Mouse (Mus musculus): ENCODE results near the gene Clybl. TPM values are rescaled to one million over a fixed set of nuclear protein-coding genes. Genes with fewer than 3 reads are reported as not detected.

The Clybl gene
- polyA plus RNA-seq, 1 experiment from 2014 or later: 21.6 TPM

DNA sequence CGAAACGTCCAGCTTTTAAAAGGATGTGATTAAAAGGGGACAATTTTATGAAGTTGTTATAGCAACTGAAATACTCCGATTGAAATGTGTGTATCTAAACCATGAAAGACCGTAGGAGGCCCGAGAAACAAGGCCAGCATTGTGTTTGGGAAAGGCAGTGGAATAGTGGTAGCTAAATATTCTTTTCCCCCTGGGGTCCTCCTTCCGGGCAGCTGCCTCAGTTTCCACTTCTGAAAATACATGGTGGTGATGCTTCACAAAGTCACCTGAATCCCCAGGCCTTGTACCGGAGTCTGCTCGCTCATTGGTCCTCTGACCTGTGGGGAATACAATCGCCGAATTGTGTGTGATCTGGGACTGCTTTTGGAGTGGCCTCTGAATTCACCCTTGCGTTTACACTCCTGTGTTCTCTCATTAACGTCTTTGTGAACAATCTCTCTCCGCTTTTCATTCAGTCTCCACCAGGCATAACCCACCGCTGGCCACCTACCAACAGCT is 46.0 kb downstream of the Clybl start:
- Histone ChIP-seq H3K4me3 (ENCODE audit: low read length) (no peak overlapping the region), H3K27me3 (replicated peaks; ENCODE audit: control insufficient read depth, insufficient read depth, low read length) (peaks cover 31% of the 10 kb centered on the region), H3K9ac (ENCODE audit: low read depth, low read length) (no peak overlapping the region), H3K4me2 (ENCODE audit: low read length) (peak overlapping the region; percentile 29), H3K9me3 (ENCODE audit: control insufficient read depth, low read length) (no peaks in the 10 kb centered on the region), H3K27ac (ENCODE audit: low read depth, low read length) (peak overlapping the region; percentile 59), H3K36me3 (ENCODE audit: control insufficient read depth, insufficient read depth, low read length) (no peaks in the 10 kb centered on the region), H3K4me1 (ENCODE audit: control insufficient read depth, insufficient read depth, low read depth, low read length) (peaks cover 2% of the 10 kb centered on the region; the same call in 1 of the 2 replicates)
- no peak for ATAC-seq
- WGBS: 16% methylated on average over 14 of the region's 14 CpGs

DNA sequence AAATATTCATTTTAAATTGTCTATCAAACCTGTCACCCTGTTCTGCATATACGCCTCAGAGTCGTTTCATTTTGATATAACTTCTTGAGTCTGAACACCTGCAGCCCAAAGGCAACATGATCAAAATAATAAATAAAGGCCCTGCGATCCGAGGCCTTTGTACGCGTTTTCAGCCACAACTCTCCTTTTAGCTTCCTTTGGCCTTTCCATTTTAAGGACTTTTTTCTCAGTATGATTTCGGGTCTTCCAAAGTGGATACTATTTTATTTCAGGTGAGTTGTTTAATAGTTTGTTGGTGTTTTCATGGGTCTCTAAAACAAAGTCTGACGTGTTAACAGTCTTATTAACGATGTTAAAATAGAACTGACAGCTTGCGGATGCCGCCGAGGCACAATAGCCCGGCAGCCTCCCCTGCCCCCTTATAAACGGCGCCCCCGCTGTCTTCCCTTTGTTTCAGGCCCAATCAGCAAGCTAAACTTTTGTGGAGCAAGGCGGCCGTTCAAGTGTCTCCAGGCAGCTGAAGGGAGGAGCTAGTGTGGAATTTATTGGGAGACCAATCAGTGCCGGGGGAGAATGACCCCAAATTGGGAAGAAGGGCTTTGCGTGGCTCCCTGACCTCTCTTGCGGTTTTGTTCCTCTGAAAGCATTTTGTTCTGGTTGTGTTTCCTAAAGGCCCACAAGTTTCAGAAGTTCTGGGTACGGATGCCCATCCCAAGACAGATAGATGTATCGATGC is 47.5 kb downstream of the Clybl start:
- peak; percentile 35; the same call in 1 of the 2 replicates for ATAC-seq
- no peak overlapping the region for H3K9ac ChIP-seq (ENCODE audit: low read depth, low read length)
- H3K4me1 ChIP-seq (ENCODE audit: control insufficient read depth, insufficient read depth, low read depth, low read length): peaks cover under 1% of the 10 kb centered on the region; the same call in 1 of the 2 replicates
- peak overlapping the region; percentile 22 for H3K4me2 ChIP-seq (ENCODE audit: low read length)
- 17% methylated on average over 23 of the region's 23 CpGs for WGBS
- no peak overlapping the region for H3K4me3 ChIP-seq (ENCODE audit: low read length)
- H3K27ac ChIP-seq (ENCODE audit: low read depth, low read length): peak overlapping the region; percentile 25
- H3K27me3 ChIP-seq (replicated peaks; ENCODE audit: control insufficient read depth, insufficient read depth, low read length): peaks cover 31% of the 10 kb centered on the region
- H3K9me3 ChIP-seq (ENCODE audit: control insufficient read depth, low read length): no peaks in the 10 kb centered on the region
- H3K36me3 ChIP-seq (ENCODE audit: control insufficient read depth, insufficient read depth, low read length): no peaks in the 10 kb centered on the region

DNA sequence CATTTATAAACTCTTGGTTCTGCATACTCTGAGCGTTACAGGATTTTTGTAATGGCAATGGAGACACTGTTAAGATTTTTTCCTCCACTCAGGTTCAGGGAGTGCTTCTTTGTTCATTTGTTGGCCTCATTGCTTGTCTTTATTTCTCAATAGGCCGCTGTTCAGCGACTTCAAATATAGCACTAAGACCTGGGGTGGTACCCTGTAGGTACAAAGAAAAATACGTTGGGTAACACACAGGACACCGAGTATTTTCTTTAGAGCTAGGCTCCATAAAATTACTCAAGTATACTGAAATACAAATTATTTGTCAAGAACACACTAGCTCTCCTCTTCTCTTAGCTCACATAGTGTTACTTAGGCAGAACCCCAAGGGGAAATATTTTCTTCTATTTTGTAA is 48.5 kb downstream of the Clybl start:
- ATAC-seq: no peak
- Histone ChIP-seq H3K36me3 (ENCODE audit: control insufficient read depth, insufficient read depth, low read length) (no peaks in the 10 kb centered on the region), H3K4me1 (ENCODE audit: control insufficient read depth, insufficient read depth, low read depth, low read length) (no peaks in the 10 kb centered on the region), H3K4me2 (ENCODE audit: low read length) (no peak overlapping the region; the same call in 1 of the 2 replicates), H3K27me3 (replicated peaks; ENCODE audit: control insufficient read depth, insufficient read depth, low read length) (peaks cover 26% of the 10 kb centered on the region), H3K4me3 (ENCODE audit: low read length) (no peak overlapping the region), H3K27ac (ENCODE audit: low read depth, low read length) (peak overlapping the region; percentile 66), H3K9me3 (ENCODE audit: control insufficient read depth, low read length) (no peaks in the 10 kb centered on the region), H3K9ac (ENCODE audit: low read depth, low read length) (no peak overlapping the region)
- WGBS: 59% methylated on average over 5 of the region's 5 CpGs

DNA sequence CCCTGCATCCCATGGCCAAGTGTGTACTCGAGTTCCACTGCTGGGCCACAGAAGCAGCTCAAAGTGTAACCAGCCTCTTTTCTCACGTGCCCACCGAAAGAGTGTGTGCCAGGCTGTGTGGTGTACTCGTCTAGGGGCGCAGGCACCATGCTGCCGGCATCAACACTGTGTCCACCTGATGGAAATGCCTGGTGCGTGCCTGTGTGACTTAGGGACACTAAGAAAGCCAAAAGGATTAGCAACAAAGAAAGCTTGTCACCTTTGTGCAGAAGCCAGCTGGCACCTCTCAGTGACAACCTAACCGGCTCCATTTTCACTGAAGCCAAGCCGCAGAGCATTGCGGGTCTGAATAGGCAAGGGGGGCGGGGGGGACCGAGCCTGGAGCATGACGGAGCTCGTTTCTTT is 49.1 kb downstream of the Clybl start:
- Histone ChIP-seq H3K27me3 (replicated peaks; ENCODE audit: control insufficient read depth, insufficient read depth, low read length) (peaks cover 21% of the 10 kb centered on the region), H3K9ac (ENCODE audit: low read depth, low read length) (no peak overlapping the region), H3K27ac (ENCODE audit: low read depth, low read length) (peak overlapping the region; percentile 66), H3K36me3 (ENCODE audit: control insufficient read depth, insufficient read depth, low read length) (no peaks in the 10 kb centered on the region), H3K4me1 (ENCODE audit: control insufficient read depth, insufficient read depth, low read depth, low read length) (no peaks in the 10 kb centered on the region), H3K9me3 (ENCODE audit: control insufficient read depth, low read length) (no peaks in the 10 kb centered on the region), H3K4me3 (ENCODE audit: low read length) (no peak overlapping the region), H3K4me2 (ENCODE audit: low read length) (peak overlapping the region; percentile 41)
- ATAC-seq: peak; percentile 87
- WGBS: 21% methylated on average over 14 of the region's 14 CpGs

DNA sequence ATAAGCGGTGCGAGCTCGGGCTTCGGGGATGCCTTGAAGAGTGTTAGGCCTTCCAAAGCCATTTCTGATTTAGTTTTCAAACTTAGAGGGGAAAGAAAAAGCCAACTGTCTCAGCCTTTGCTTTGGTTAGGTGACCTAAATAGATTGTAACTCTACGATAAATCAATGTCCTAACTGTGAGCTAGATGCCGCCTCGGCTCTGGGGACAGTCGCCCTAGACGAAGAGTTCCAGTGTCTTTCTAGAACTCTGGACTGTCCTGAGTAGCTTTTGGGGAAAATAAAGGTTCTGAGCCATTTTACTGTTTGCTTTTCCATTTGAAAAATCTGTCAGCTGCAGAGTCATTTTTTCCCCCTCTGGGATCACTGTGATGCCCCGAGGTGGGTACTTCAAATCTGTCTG is 49.6 kb downstream of the Clybl start:
- H3K9ac ChIP-seq (ENCODE audit: low read depth, low read length): no peak overlapping the region
- ATAC-seq: no peak
- no peak overlapping the region for H3K4me3 ChIP-seq (ENCODE audit: low read length)
- peak overlapping the region; percentile 18; the same call in 1 of the 2 replicates for H3K27ac ChIP-seq (ENCODE audit: low read depth, low read length)
- peak overlapping the region; percentile 41 for H3K4me2 ChIP-seq (ENCODE audit: low read length)
- no peaks in the 10 kb centered on the region for H3K4me1 ChIP-seq (ENCODE audit: control insufficient read depth, insufficient read depth, low read depth, low read length)
- 32% methylated on average over 10 of the region's 10 CpGs for WGBS
- no peaks in the 10 kb centered on the region for H3K36me3 ChIP-seq (ENCODE audit: control insufficient read depth, insufficient read depth, low read length)
- no peaks in the 10 kb centered on the region for H3K9me3 ChIP-seq (ENCODE audit: control insufficient read depth, low read length)
- peaks cover 19% of the 10 kb centered on the region for H3K27me3 ChIP-seq (replicated peaks; ENCODE audit: control insufficient read depth, insufficient read depth, low read length)

DNA sequence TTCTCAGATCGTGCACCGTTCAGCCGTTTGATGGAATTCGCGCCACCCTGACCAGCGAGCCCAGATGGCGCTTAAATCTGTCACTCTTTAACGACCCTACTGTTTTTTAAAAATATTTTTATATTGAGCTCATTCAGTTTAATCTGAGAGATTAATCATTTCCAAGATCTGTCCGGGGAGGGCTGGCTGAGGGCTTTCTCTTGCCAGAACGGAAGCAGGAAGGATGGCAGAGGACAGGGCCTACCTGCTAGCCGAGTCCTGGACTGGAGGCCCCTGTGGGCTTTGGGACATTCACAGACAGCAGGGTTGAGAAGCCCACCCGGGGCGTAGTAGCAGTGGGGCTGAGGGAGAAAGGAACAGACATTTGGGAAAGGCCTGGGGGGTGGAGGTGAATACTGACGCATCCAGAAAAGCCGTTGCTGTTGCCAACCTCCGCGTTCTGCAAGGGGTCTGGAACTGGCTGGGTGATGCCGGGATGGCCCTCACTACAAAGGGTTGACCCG is 51.8 kb downstream of the Clybl start:
- H3K4me1 ChIP-seq (ENCODE audit: control insufficient read depth, insufficient read depth, low read depth, low read length): no peaks in the 10 kb centered on the region
- no peaks in the 10 kb centered on the region for H3K9me3 ChIP-seq (ENCODE audit: control insufficient read depth, low read length)
- no peaks in the 10 kb centered on the region for H3K36me3 ChIP-seq (ENCODE audit: control insufficient read depth, insufficient read depth, low read length)
- no peak overlapping the region for H3K4me3 ChIP-seq (ENCODE audit: low read length)
- H3K9ac ChIP-seq (ENCODE audit: low read depth, low read length): 0 out of 2 replicates have a peak overlapping the region, but pooled peaks have one; percentile 11
- no peak overlapping the region for H3K4me2 ChIP-seq (ENCODE audit: low read length)
- 59% methylated on average over 19 of the region's 19 CpGs for WGBS
- peaks cover 12% of the 10 kb centered on the region for H3K27me3 ChIP-seq (replicated peaks; ENCODE audit: control insufficient read depth, insufficient read depth, low read length)
- ATAC-seq: no peak
- no peak overlapping the region for H3K27ac ChIP-seq (ENCODE audit: low read depth, low read length)

DNA sequence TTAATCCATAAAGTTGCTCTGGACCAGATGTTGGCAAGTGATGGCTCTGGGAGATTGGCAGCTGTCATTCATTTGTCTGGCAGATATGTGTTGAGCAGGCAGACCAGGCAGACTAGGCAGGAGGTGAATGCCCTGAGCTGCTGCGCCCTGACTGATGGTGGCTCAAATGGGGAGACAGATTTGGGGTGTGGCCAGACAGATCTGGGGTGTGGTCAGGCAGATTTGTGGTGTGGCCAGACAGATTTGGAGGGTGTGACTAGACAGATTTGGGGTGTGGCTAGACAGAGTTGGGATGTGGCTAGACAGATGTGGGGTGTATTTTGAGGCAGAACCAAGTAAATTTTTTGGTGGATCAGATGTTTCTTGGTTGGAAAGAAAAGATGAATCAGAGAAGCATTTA is 62.4 kb downstream of the Clybl start:
- 85% methylated on average over 1 of the region's 1 CpGs for WGBS
- ATAC-seq: no peak
- no peak overlapping the region for H3K27ac ChIP-seq (ENCODE audit: low read depth, low read length)

DNA sequence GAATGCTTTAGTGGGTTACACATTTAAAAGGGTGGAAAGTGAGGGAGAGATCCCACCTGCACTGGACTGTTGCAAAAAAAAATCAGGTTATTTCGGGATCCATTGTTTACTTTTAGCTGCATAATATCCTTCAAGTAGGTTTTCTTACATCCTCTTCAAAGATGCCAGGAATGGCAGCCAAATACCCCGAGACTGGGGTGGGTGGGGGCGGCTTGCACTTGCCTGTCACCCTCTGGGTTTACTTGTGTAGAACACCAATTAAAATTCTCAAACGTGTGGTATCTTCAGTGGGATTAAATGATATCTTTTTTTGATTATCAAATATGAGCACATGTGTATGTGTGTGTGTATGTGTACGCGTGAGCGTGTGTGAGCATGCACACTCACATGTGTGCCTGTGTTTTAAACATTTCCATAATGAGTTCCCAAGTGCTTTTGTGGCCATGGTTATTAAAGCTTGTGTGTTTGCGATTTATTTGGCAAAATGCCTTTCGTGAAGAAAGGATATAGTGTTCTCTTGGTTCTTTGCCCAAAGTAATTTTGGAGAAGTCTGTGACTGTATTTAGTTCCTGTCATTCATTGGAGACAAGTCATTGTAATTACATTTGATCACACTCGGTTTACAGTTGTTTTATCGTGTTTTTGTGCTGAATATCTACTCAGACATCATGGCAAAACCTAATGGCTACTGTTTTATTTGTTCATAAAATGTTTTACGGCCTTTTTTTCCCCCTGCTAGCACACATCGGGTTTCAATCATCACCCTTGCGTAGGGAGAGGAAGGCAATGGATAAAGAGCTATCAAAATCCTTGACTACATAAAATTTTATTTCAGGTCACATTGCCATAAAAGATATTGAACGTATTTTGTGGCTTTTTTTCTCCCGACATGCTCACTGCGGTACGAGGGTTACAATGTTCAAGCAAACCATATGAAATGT is 65.7 kb downstream of the Clybl start:
- Histone ChIP-seq H3K27me3 (replicated peaks; ENCODE audit: control insufficient read depth, insufficient read depth, low read length) (no peaks in the 10 kb centered on the region; the same call in 1 of the 2 replicates), H3K4me2 (ENCODE audit: low read length) (no peak overlapping the region), H3K36me3 (ENCODE audit: control insufficient read depth, insufficient read depth, low read length) (no peaks in the 10 kb centered on the region), H3K9me3 (ENCODE audit: control insufficient read depth, low read length) (no peaks in the 10 kb centered on the region), H3K4me1 (ENCODE audit: control insufficient read depth, insufficient read depth, low read depth, low read length) (no peaks in the 10 kb centered on the region), H3K4me3 (ENCODE audit: low read length) (no peak overlapping the region), H3K9ac (ENCODE audit: low read depth, low read length) (no peak overlapping the region), H3K27ac (ENCODE audit: low read depth, low read length) (no peak overlapping the region)
- 65% methylated on average over 18 of the region's 18 CpGs for WGBS
- ATAC-seq: no peak

More for the DNA sequence above, 62.4 kb downstream of the Clybl start:
- Histone ChIP-seq H3K27me3 (replicated peaks; ENCODE audit: control insufficient read depth, insufficient read depth, low read length) (no peaks in the 10 kb centered on the region), H3K36me3 (ENCODE audit: control insufficient read depth, insufficient read depth, low read length) (no peaks in the 10 kb centered on the region), H3K4me1 (ENCODE audit: control insufficient read depth, insufficient read depth, low read depth, low read length) (no peaks in the 10 kb centered on the region), H3K4me2 (ENCODE audit: low read length) (no peak overlapping the region), H3K4me3 (ENCODE audit: low read length) (no peak overlapping the region), H3K9ac (ENCODE audit: low read depth, low read length) (no peak overlapping the region), H3K9me3 (ENCODE audit: control insufficient read depth, low read length) (no peaks in the 10 kb centered on the region)

Data from hindbrain, embryonic 16.5 days (tissue).